Mouse (Mus musculus) bone marrow macrophage, adult 2 months (primary cell): Measurements from ENCODE around the gene Myl4.

Experiments
- CTCF ChIP-seq: IDR thresholded peaks from 2 replicates; pipeline ENCODE4 v1.5.1; 2012; ENCODE audit warnings: low read depth, mild to moderate bottlenecking, low read length, moderate library complexity
- POLR2A ChIP-seq: IDR thresholded peaks from 2 replicates; pipeline ENCODE4 v1.6.1; 2012; ENCODE audit warnings: mild to moderate bottlenecking, low read depth, low read length, borderline replicate concordance

- TF ChIP-seq CTCF (no peak), POLR2A (no peak)
Observed at GRCm38 (mm10) chr11:104579084-104579483, 28.6 kb downstream of the Myl4 start.
